Mouse (Mus musculus) adrenal gland, postnatal 36 days (tissue): ENCODE data around the gene 9130008F23Rik. TPM values are rescaled to one million over a fixed set of nuclear protein-coding genes. Genes with fewer than 3 reads are reported as not detected.

ENCODE experiments used
- DNase-seq, 2 experiments: peaks; one replicate each; pipeline ENCODE4 v3.0.0; 2021; ENCODE audit warnings: mixed read lengths in 1 of 2
- long read RNA-seq, 2 experiments: library from polyadenylated mRNA; stranded (forward); transcript quantifications; one replicate each; pipeline ENCODE4 v2.0.0; 2021; ENCODE audit warnings: borderline sequencing depth in 2 of 2
- total RNA-seq, 2 experiments: library from RNA; stranded (reverse); gene quantifications; 2 replicates each; pipeline ENCODE4 v1.2.3; 2021

The 9130008F23Rik gene
- 1 to 10 TPM in 1 of 2 experiments, under 1 TPM in 1; 0.82 to 2.0 TPM for total RNA-seq
- long read RNA-seq, experiment 1: 0 reads
- long read RNA-seq, experiment 2: 0 reads

DNA sequence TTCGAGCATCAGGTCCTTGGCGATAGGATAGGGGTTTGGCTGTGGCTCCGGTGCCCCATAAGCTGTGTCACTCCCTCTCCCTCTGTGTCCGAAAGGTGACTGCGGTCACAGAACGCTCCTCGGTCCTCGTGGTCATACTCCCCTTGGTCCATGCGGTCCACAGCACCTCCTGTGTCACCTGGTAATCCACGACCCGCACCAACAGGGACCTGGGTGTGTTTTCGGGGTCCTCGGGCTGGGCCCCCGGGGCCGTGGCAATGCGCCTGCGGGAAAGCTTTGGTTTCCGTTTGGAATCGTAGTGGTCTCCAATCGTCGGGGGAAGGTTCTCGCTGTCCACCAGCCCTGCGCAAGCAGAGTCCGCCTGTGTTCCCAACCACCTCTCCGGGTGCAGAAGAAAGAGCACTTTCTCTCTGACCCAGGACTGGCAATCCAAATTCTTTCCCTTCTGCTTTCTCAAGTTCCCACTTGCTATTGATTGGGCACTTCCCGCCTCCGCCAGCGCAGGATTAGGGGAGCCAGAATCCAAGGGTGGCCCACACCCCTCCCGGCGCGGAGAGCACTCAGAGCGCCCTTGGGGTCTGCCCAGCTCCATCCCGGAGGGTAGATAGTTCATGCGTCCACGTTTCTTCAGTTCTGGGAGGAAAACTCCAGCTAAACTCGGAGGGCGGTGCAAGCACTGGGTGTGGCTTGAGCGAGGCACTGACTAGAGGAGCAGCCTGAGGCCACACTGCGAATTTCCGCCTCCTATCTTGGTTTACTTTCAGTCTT, at the start of gene 9130008F23Rik:
9130008F23Rik (minus strand) TSS at position 636 of the 768 bp plus-strand sequence.
- DNase-seq: peak; percentile 67 to 69

DNA sequence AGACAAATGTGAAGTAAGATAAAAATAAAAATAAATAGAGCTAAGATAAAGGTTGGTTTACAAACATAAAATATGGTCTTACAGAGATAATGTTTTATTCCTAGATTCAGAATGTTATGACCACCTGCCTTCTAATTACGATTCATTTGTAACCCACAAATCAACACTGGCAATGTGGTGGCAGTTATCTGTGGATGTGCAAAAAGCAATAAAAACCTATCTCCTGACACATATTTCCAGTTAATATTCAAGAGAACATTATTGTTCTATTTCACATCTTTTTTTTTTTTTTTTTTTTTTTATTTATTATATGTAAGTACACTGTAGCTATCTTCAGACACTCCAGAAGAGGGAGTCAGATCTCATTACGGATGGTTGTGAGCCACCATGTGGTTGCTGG, 35.1 kb upstream of the 9130008F23Rik start:
- no peak for DNase-seq

DNA sequence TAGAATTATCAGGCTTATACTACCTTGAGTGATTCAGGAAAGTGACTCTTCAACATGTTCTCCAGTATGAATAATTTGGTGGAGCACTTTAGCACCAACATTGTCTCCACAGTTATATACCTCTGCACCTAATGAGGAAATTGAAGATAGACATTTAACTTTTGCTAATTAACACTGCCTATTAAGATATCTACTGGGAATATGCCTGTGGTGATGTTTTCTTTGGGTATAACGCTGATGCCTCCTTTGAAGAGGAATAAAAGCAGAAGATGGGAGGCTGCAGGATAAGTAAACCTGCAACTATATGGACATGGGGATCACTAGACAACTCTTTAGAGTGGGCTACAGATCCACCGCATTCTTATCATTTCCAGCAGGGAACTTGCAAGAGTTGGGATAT, 33.9 kb upstream of the 9130008F23Rik start, which contains the start of gene Glyatl3:
Glyatl3 (minus strand) TSS at position 101 of the 400 bp plus-strand sequence.
- DNase-seq: no peak

DNA sequence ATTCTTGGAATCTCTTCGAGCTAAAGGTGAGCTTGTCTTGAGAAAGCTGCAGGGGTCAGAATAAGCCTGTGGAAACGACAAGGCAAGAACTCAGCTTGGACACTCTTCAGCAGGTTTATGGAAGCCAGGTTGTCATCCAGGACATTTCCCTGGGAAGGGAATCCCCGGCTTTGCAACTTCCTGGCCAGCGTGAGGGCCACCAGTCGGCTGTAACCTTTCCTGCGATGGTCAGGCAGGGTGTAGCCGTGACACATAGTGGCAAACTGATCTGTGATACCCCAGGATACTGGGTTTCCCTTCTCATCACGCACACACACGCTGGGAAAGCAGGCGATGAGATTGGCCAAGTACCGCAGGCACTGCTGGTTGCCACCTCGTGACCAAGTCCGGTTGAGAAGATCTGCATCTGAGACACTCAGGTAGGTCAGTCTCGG, 24.4 kb upstream of the 9130008F23Rik start:
- DNase-seq: peak in 1 of 2 experiments; percentile 7

DNA sequence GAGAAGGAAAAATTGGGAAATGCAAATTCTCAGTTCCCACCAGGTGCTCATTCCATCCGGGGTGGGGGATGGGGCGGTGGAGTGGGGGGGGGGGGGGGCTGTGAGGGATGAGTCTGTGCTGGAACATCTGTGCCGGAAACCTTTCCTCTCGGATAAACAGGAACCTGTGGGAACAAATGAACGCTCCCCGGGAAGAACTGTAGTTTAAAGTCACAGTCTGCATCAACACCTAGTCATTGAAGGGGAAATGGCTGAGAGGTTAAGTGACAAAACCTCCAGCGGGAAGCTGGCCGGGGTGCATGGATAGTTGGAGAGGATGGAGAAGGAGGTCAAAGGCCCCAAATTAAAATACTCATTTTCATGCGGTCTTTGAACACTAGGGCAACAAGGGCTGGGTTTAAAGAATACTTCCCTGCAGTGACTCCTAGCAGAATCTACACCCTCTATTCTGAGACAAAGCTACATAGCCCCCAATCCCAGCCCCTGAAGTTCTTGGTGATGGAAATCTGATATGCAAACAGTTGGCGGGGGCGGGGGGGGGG, 23.8 kb upstream of the 9130008F23Rik start:
- DNase-seq: no peak

DNA sequence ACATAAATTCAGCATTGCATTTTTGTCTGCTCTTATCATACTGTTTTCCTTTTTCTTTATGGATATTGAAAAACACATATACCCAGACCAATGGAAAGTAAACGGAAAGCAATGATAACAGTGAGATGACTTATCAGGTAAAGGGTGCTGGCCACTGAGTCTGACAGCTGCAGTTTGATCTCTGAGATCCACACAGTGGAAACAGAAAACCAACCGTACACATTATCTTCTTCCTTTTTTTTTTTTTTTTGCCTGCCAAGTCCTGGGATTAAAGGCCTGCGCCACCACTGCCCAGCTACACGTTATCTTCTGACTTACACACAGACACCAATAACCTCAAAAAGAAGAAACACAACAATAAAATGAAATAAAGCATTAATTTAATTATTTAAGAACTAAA, 23.0 kb upstream of the 9130008F23Rik start:
- no peak for DNase-seq

DNA sequence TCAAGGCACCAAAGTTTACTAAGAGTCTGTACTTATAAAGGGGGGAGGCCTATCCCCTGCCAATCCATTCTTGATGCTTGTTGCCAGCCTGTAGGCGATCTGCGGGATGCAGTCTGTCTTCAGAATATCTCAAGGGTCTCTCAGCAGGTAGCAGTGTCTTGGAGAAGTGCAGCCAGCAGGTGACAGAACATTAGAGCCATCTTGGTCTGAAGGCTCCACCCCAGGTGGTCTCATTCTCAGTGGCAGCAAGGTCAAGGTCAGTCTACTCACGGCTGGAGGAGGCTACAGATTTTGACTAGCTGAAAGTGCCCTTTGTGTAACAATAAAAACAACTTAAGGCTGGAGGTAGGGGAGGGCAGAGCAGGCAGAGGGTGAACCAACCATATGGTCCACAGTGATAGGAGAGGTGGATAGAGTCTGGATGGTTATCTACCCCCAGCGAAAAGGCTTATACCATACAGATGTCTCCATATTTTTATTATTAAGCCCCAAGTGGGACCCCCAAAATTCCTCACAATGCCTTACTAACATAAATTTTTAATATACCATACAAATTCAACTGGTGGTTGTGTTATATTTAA, 19.5 kb upstream of the 9130008F23Rik start:
- DNase-seq: no peak

DNA sequence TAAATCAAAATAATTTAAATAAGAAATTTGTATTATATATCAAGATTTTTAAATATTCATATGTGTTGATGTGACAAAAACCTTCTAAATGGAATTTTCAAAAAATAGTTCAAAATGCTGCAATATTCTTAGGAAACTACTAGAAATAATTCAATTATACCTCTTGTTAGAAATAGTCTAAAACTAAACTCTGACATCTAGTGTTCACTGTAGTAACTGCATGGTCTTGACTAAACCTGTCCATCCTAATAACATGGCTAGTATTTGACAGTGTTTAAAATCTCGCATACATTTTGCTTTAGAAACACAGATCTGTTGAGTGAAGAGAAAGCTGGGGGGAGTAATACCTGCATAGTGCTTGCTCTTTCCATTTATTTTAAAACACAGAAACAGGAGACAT, 16.5 kb upstream of the 9130008F23Rik start:
- no peak for DNase-seq

DNA sequence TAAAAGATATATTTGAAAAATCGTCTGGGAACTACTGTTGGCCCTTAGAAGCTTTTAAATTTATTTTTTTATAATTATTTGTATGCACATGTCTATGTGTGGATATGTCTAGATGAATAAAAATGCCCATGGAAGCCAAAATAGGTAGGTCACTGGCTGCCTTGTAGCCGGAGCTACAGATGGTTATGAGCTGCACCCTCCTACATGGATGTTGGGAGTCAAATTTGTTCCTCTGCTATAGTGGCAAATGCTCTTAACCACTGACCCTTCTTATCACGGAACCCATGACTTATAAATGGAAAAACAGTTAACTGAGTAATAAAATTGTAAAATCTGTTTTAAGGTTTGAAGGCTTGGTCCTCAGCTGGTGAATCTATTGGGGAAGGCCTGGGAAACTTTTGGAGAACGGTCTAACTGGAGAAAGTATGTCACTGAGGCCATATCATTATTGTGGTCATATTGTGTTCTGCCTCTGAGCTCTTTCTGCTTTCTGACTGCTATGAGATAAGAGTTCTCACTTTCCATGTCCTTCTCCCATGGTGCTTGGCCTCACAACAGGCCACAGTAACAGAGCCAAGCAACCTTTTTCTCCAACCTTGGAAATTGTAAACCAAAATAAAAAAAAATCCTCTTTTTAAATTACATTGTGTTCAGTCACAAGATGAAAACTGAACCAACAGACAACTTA, 7.6 kb upstream of the 9130008F23Rik start:
- DNase-seq: no peak

DNA sequence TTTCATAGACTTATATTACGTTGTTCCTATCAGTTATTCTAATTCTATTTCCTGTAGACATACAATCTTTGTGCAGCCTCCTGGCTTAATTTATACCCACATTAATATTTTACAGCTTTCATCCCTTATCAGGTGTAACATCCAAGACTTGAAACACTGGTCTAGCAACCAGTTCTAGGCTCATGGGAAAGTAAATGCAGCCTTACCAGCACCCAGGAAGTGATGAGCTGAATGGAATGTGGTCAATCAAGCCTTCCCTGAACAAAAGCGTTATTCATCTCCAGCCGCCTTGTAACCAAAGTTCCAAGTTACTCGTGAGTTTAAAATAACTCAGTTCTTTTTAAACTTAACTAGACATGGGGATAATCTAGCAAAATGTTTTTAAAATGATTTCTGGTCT, 4.8 kb upstream of the 9130008F23Rik start:
- no peak for DNase-seq

DNA sequence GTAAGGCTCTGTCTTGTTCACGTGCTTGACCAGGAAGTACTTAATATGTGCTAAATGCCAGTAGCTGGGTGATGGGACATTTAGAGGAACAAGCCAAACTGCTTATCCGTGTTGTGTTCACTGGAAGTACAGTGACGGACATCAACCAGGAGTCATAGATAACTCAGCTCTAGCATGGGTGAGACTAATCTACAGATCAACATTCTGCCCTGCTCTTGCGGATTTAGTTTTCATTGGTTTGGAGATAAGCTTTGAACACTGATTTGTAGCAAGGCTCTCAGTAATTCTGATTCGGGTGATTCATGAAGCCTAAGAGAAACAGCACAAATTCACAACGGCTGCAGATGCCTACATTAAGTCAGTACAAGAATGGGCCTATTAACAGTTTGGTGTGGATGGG, 1.8 kb upstream of the 9130008F23Rik start:
- DNase-seq: no peak

DNA sequence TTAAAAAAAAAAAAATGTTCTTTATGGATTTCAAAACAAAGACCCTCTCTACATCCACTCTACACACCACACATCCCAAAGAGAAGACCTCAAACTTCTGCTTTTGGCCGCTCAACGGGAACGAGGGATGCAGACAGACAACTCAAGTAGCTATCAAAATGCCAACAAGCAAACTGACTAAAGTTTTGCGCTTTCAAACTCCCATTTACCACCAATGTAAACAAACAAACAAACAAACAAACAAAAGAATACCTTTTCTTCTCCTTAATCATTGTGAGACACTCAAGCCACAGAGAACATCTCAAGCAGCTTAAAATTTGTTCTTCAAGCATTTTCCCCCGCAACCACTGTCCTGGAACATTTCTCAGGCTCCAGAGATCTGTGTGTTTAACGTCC, 833 bp downstream of the 9130008F23Rik start:
- DNase-seq: no peak

DNA sequence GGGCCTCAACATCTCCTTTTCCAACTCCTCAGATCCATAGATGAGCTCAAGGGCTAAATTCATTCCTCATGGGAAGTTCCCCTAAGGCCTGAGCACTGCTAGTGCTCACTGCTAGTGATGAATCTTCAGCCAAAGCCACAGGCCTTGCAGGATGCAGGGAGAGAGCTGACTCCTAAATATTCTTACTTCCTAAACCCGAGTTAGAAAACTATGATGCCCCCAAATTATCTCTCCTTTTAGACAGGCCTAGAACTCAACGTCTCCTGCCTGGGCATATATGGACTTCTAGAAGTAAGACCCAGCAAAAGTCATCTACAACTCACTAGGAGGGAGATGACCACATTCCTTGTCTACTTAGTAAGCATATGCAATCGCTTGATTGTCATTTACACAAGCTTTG, 2.6 kb downstream of the 9130008F23Rik start:
- no peak for DNase-seq

DNA sequence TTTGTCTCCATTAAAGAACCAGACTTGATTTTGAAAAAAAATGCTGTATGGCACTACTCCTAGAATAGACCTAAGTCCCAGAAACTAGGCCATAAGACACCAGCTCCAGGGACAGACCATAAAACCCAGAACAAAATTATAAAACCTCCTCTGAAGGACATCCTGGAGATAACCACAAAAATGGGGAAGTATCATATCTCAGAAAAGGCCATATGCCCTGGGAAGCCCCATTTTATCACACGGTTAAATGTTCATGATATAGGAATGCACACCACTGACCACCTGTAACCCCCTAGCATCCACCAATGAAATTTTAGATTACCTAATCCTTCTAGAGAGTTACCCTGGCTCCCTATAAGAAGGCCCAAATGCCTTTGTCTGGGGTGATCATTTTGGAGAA, 4.8 kb downstream of the 9130008F23Rik start:
- DNase-seq: no peak

DNA sequence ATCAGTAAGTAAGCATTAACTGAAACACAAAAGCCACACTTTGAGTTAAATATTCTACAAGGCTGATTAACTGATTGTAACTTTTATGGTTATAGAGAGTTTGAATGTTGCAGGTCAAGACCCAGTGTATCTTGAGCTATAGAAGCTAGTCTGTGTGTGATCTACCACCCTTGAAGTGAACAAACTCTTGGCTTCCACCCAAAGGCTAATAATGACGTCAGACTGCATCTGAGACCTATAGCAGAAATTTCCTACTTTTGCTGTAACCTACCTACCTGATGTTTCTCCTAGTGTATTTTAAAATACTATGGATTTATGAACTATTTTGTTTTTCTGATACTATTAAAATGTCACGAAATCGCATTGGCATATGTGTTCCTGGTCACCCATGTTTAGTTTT, 5.7 kb downstream of the 9130008F23Rik start:
- no peak for DNase-seq

DNA sequence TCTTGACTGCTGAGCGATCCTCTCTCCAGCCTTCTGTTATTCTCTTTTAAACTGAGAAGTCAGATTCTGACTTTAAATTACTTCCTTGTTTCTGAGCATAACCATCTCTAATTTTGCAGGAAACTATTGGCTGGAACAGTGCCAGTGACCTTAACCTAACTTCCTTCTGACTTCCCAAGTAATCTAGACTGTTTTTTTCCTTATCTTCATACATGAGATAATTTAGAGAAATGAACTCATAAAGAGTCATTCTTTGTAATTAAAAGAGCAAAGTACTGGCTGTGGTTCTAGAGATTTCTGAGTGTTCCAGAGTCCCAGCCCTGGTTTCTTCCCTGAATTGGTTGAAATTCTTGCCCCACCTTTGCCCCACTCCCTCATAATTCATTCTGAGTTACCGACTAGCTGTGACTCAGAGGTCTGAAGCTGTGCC, 6.8 kb downstream of the 9130008F23Rik start:
- peak; percentile 15 to 16 for DNase-seq

DNA sequence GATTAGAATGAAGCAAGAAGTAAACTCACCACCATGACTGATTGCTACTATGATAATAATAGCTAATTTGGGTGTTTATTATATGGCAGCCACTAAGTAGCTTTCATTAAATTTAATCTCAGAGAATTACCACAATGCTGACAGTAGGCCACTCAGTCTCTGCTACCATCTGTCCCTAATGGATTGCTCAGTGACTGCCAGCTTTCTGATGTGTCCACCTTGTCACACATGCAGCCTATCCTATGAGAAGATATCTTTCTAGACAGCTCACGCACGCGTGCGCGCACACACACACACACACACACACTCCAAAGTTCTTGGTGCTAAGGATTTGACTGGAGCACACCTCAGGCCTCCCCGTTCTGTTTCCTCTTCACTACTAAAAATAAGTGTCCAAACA, 7.7 kb downstream of the 9130008F23Rik start:
- no peak for DNase-seq

DNA sequence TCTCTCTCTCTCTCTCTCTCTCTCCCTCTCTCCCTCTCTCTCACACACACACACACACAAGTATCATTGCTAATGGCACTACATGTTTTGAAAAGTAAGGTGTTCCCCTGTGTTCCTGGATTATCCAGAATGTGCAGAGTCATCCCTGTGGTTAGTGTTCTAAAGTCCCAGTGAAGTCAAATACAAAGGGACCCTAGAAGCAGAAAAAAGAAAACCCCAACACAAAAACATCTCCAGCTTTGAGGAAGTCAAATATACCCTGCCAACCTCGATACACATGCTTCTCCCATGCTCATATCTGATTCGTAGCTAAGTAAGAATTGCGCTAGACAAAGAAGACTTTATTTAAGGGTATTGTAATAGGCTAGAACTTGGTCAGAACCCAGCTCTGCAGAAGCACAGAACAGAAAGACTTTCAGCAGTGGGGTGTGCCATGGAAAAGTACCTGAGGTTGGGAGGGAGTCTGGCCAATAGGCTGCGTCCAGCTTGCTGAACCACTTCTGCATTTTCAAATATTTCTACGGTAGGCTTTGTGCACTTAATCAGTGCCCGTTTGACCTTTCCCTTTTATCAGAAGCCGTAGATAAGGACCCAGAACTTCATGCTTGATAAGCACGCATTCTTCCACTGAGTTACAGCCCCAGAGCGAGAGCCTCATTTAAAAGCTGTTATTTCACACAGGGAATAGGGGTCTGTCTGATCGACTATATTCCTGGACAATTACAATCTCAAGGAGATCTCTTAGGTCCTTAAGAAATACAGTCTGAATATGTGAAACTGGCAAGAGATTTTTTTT, 11.2 kb downstream of the 9130008F23Rik start:
- no peak for DNase-seq

DNA sequence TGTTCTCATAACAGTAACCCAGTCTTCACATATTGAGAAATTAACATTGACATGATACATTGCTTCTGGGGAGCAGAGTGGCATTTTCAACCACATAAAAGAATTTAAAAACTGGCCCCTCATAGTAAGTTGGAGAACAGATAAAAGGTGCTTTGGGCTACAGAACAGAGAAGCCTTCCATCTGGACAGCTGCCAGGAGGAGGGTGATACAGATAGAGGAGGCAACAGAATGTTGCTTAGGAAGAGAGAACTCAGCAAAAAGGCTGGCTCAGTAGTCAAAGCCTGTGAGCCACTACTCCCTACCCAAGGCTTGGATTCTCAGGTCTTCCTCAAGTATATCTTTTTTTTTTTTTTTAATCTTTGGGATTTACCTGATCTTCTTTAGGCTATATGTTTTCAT, 25.3 kb downstream of the 9130008F23Rik start:
- DNase-seq: peak in 1 of 2 experiments; percentile 17

DNA sequence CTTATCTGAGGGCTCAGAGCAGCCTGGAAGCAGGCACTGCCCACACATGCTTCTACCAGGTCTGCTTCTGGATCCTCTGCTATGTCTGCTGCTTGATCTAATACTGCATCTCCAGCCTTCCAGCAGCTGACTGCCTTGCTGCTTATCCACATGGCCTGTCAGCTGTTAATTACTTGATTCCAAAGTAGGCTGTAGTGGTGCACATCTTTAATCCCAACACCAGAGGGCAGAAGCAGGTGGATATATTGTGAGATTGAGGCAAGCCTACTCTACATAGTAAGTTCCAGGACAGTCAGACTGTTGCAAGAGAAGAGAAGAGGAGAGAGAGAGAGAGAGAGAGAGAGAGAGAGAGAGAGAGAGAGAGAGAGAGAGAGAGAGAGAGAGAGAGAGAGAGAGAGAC, 43.1 kb downstream of the 9130008F23Rik start:
- DNase-seq: no peak

DNA sequence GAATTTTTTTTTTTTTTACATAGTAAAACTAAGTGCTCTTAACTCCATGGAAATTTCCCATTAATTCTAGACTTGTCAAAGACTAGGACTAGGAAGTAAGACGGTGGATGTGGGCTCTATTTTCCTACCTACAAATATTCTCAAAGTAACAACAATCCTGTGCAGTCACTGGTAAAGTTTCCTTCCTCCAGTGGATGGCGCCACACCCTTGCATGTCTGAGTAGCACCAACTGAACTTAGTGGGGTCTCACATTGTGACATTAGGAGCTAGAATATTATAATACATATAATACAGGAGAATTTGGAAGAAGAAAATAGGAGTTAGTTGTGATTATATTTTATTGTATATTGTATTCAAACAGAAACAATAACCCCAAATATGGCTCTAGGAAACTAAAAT, 48.5 kb downstream of the 9130008F23Rik start:
- no peak for DNase-seq
